Mouse (Mus musculus) heart, postnatal 10 days (tissue): Measurements from ENCODE around the gene Trappc6b. TPM values are rescaled to one million over a fixed set of nuclear protein-coding genes. Genes with fewer than 3 reads are reported as not detected.
"Not testable (repeated sequence)": the region's sequence is repeated elsewhere in the genome, so short reads cannot be mapped to it uniquely, and the experiment has no call there.

Experiments
- DNase-seq, 2 experiments: peaks; one replicate each; pipeline ENCODE4 v3.0.0; 2021
- intact Hi-C: fragments of 180-260 bp; cut with DNase I; formaldehyde crosslinking; loops from one replicate; pipeline ENCODE4 v1.15.1; 2025
- total RNA-seq, 2 experiments: library from RNA; stranded (reverse); gene quantifications; 2 replicates each; pipeline ENCODE4 v1.2.3; 2021

Gene Trappc6b
- total RNA-seq, result 10 to 100 TPM; 65.3 to 66.2 TPM

- intact Hi-C loops, result loop anchor here (2.0 kb wide), 1 partner anchor 68 kb away; no protein-coding TSS in a partner anchor
- DNase-seq, result peak; percentile 85 to 90
These were observed at the start of gene Trappc6b for GRCm38 (mm10) chr12:59060993-59061595. TSS of gene Trappc6b (minus strand) at chr12:59061472.

GRCm38 (mm10) chr12:59107926-59108325 lies 46.7 kb upstream of the Trappc6b start:
- intact Hi-C loops, result no loop called here

GRCm38 (mm10) chr12:59106491-59106890 lies 45.2 kb upstream of the Trappc6b start:
- DNase-seq, result no peak
- intact Hi-C loops, result no loop called here

More at GRCm38 (mm10) chr12:59107926-59108325, 46.7 kb upstream of the Trappc6b start:
- no peak for DNase-seq

DNA sequence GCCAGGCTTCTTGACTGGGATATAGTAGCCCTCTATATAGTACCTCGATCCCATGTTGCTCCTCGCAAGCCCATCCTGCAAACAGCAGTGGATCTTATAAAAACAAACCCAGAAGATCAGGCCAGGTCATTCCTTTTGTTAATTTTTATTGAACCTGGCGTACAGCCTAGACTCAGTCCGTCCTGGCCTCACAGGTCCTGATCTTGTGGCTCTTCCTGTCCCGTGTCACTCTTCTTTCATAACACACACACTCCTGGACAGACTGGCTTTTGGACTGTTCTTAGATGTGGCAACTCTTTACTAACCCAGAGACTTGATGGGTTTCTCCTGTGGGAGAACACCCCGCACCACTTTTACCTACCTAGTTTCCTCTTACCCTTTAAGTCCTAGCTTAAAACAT lies 44.6 kb upstream of the Trappc6b start:
- DNase-seq, result no peak
- intact Hi-C loops, result no loop called here

GRCm38 (mm10) chr12:59104771-59105170 lies 43.5 kb upstream of the Trappc6b start:
- DNase-seq, result no peak
- intact Hi-C loops, result no loop called here

- intact Hi-C loops, result no loop called here
These were observed 34.1 kb upstream of the Trappc6b start, which contains the start of gene Mia2 for GRCm38 (mm10) chr12:59095104-59096025. TSS of gene Mia2 (plus strand) at chr12:59095799.

DNA sequence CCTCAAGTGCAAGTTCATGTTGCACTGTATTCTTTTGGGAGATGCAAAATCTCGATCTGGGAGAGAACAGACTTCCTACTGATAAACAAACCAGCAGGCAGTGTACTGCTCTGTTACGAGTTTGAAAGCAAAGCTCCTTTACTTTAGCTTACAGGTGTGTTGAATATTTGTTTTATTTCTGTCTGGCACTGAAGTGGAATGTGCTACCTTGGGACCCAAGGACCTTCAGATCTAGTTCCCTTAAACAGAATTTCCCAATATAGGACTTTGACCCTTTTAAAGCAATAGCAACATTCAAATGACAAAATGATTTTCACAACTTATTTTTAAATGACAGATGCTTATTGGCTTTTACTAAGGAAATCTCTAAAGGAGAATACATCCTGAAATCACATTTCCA lies 32.3 kb upstream of the Trappc6b start:
- intact Hi-C loops, result no loop called here
- DNase-seq, result no peak

More at GRCm38 (mm10) chr12:59095104-59096025, 34.1 kb upstream of the Trappc6b start, which contains the start of gene Mia2:
- DNase-seq, result no peak

- DNase-seq, result no peak
- intact Hi-C loops, result no loop called here
These were observed 24.9 kb upstream of the Trappc6b start for GRCm38 (mm10) chr12:59086171-59086570.

DNA sequence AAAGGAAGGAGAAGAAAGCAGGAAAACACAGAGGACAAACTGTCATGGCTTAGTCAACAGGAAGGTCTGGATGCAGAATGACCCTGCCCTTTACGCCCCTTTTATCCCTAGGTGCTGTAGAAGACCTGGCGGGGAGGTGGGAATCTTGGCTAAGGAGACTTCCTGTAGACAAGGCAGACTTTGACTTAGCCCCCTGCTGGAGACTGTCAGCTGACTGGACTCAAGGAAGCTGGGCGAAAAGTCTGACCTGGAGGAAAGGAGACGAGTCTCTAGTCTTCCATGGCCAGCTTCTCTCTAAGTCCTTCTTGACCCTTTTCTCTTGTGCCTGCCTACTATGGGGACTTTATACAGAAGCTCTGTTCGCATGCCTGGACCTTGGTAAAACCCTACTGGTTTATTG lies 23.2 kb upstream of the Trappc6b start:
- no peak for DNase-seq
- intact Hi-C loops, result no loop called here

DNA sequence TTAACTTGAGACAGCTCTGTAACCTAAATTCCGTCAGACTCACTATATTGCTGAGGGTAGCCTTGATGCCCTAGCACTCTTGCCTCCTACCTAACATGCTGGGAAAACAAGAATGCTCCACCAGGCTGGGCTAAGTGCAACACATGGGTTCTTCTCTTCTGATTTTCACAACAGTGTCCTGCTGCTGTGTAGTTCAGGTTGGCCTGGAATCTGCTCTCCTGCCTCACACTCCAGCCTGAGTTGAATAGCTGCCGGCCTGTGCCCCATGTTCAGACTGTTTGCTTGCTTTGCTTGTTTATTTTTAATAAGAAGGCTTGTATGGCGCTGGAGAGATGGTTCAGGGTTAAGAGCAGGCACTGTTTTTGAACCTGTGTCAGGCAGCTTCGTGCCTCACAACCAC lies 19.2 kb upstream of the Trappc6b start:
- no peak for DNase-seq
- intact Hi-C loops, result no loop called here

DNA sequence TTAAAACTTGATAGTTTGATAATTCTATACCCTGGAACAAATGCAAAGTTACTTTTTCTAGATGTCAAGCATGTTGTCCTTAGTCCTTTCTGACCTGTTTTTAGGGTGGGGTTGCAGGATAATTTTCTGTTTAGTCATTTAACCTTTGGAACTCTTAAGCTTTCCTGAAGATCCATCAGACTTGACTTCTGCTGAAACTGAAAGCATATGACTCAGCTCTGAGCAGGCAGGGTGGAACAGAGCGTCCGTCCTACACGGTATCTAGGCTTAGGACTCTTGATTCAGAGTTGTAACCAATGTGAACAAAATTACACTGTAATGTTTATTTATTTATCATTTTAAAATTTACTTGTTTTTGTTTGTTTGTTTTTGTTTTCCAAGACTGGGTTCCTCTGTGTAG lies 16.6 kb upstream of the Trappc6b start:
- DNase-seq, result no peak
- intact Hi-C loops, result no loop called here

DNA sequence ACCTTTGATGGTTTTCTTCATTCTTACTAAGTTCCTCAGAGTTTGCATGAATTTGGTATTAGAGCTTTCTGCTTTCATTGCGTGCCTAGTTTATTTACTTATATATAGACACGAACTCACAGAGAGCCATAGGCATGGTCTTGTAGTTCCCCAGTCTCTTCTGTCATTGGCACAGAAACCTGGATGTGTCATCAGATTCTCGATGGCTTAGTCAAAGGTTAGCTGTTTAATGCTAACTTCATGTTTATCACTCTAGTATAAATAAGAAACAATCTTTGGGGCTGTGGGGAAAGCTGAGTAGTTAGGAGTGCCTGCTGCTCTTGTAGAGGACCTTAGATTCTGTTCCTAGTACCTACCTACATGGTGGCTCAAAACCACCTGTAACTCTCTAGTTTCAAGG lies 15.7 kb upstream of the Trappc6b start:
- DNase-seq, result no peak
- intact Hi-C loops, result no loop called here

DNA sequence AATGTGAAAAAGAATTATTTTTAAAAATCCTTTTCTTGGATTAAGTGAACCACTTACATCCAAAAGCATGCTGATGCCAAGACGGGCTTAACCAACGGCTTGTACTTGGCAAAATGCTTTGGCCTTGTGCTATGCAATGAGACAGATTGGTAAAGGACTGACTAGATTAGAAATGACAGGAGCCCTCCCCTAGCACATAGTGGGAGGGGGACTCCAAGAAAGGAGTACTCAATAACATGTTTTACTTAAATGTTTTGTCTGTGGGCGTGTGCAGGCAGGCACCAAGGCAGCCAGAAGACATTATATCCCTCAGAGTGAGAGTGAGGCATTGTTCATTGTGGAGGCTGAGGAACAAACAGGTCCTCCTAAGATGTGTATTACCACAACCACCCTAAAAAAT lies 12.8 kb upstream of the Trappc6b start:
- intact Hi-C loops, result no loop called here
- DNase-seq, result no peak

DNA sequence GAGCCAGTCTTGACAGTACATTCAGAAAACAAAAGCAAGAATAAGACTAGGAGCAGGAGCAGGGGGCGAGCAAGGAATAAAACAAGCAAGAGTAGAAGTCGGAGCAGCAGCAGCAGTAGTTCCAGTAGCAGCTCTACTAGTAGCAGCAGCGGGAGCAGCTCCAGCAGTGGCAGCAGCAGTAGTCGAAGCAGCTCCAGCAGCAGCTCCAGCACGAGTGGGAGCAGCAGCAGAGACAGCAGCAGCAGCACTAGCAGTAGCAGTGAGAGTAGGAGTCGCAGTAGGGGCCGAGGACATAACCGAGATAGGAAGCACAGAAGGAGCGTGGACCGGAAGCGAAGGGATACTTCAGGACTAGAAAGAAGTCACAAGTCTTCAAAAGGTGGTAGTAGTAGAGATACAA lies 11.0 kb upstream of the Trappc6b start:
- no peak for DNase-seq
- intact Hi-C loops, result no loop called here

DNA sequence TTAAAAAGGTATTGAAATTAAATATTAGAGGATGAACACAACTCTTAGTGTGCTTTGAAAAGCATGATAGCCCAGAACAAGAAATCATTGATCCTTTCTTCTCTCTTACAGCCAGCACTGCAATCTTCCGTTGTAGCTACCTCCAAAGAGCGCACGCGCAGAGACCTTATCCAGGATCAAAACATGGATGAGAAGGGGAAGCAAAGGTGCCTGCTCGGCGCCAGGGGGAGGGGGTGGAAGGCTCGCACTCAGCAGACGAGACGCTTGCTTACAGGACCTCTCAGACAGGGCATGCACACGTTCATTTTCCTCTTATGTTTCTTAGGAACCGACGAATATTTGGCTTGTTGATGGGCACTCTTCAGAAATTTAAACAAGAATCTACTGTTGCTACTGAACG lies 7.5 kb upstream of the Trappc6b start:
- no peak for DNase-seq
- intact Hi-C loops, result loop anchor here (5.0 kb wide), 1 partner anchor 149 kb away; the partner anchor contains the start of gene Fbxo33

- intact Hi-C loops, result loop anchor here (2.0 to 5.0 kb wide), 3 partner anchors 54 to 150 kb away; partner anchors contain the start of genes Fbxo33, Gemin2 and Sec23a
- no peak for DNase-seq
These were observed 5.8 kb upstream of the Trappc6b start for GRCm38 (mm10) chr12:59067095-59067494.

- intact Hi-C loops, result loop anchor here (2.0 to 5.0 kb wide), 3 partner anchors 54 to 151 kb away; partner anchors contain the start of genes Fbxo33, Gemin2 and Sec23a
- DNase-seq, result peak; percentile 97 to 98
These were observed 5.3 kb upstream of the Trappc6b start, which contains the start of gene Pnn for GRCm38 (mm10) chr12:59066448-59067077. TSS of gene Pnn (plus strand) at chr12:59066884.

DNA sequence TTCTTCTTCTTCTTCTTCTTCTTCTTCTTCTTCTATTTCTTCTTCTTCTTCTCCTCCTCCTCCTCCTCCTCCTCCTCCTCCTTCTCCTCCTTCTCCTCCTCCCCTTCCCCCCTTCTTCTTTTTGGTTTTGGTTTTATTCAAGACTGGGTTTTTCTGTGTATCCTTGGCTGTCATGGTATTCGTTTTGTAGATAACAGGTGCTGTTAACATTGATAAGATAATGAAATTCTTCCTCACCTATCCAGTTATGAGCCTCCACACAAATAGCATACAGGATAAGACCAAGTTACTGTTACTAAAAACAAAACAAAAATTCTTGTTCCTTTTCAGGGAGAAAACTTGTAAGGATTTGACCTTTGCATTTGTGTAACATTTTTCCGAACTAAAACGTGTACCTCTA lies 4.5 kb upstream of the Trappc6b start:
- DNase-seq, result no peak
- intact Hi-C loops, result loop anchor here (2.0 to 5.0 kb wide), 3 partner anchors 53 to 152 kb away; partner anchors contain the start of genes Fbxo33, Gemin2 and Sec23a

GRCm38 (mm10) chr12:59064837-59065236 lies 3.6 kb upstream of the Trappc6b start:
- no peak for DNase-seq
- intact Hi-C loops, result loop anchor here (5.0 kb wide), 1 partner anchor 152 kb away; the partner anchor contains the start of gene Fbxo33

DNA sequence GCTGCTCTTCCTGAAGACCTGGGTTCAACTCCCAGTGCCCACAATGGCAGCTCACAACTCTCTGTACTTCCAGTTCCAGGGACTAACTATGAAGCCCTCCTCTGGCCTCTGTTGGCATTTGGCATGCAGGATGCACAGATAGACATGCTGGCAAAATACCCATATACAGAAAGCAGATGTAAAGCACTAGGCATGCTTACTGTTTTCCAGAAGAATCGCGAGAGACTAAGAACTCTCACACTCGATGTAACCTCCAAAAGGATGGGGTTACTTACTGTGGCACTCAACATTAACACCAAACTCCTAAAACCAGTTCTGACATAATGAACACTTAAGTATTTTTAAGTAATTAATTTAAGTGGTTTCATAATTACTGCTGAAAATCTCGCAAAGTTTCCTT lies 950 bp downstream of the Trappc6b start:
- intact Hi-C loops, result loop anchor here (2.0 kb wide), 1 partner anchor 68 kb away; no protein-coding TSS in a partner anchor
- no peak for DNase-seq

DNA sequence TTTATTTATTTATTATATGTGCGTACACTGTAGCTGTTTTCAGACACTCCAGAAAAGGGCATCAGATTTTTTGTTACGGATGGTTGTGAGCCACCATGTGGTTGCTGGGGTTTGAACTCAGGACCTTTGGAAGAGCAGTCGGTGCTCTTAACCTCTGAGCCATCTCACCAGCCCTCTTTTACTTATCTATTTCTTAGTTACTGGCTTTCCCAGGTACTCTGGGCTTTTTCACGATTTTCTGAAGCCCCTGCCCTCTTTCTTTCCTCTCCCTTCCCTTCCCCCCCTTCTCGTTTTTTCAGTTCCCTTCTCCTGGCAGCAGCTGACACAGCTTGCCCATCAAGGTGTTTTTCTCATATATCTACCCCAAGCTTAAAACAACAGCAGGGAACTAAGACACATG lies 3.0 kb downstream of the Trappc6b start:
- intact Hi-C loops, DNase-seq: not testable (repeated sequence)
